Mouse (Mus musculus): ENCODE data around the gene Gbf1. TPM values are rescaled to one million over a fixed set of nuclear protein-coding genes. Genes with fewer than 3 reads are reported as not detected.
"Not testable (repeated sequence)": the region's sequence is repeated elsewhere in the genome, so short reads cannot be mapped to it uniquely, and the experiment has no call there.

Gene Gbf1
- polyA plus RNA-seq, 1 experiment, result 146 TPM

GRCm38 (mm10) chr19:46147511-46148371, 4.6 kb upstream of the Gbf1 start, which contains the start of gene Pitx3:
Pitx3 (minus strand) TSS chr19:46148326.
- WGBS, result 2% methylated on average over 47 of the region's 47 CpGs

GRCm38 (mm10) chr19:46148372-46148760, 3.9 kb upstream of the Gbf1 start:
- peaks cover 12% of the 10 kb centered on the region for H3K4me1 ChIP-seq (ENCODE audit: control insufficient read depth, insufficient read depth, insufficient read length, low read length)
- no peak overlapping the region for H3K27ac ChIP-seq (ENCODE audit: insufficient read depth, low read depth, low read length)
- no peaks in the 10 kb centered on the region for H3K36me3 ChIP-seq (ENCODE audit: control insufficient read depth, insufficient read depth, low read length)
- H3K4me3 ChIP-seq (ENCODE audit: low read depth, low read length), result peak overlapping the region; percentile 58
- peaks cover 48% of the 10 kb centered on the region for H3K27me3 ChIP-seq (ENCODE audit: control insufficient read depth, insufficient read depth, low read length)
- TF ChIP-seq POLR2A (IDR thresholded peaks at IDR 0.05; ENCODE audit: low read depth, low read length) (no peak), CTCF (IDR thresholded peaks at IDR 0.05; ENCODE audit: extremely low read depth, insufficient read length, insufficient replicate concordance, low read depth, low read length) (no peak)
- under 1% methylated on average over 26 of the region's 27 CpGs for WGBS

More at GRCm38 (mm10) chr19:46147511-46148371, 4.6 kb upstream of the Gbf1 start, which contains the start of gene Pitx3:
- Histone ChIP-seq H3K36me3 (ENCODE audit: control insufficient read depth, insufficient read depth, low read length) (no peaks in the 10 kb centered on the region), H3K27ac (ENCODE audit: insufficient read depth, low read depth, low read length) (no peak within 1 kb of the TSS), H3K4me3 (ENCODE audit: low read depth, low read length) (peak within 1 kb of the TSS; percentile 58), H3K4me1 (ENCODE audit: control insufficient read depth, insufficient read depth, insufficient read length, low read length) (peaks cover 12% of the 10 kb centered on the region), H3K27me3 (ENCODE audit: control insufficient read depth, insufficient read depth, low read length) (peaks cover 48% of the 10 kb centered on the region)
- TF ChIP-seq POLR2A (IDR thresholded peaks at IDR 0.05; ENCODE audit: low read depth, low read length), result no peak
- no peak for TF ChIP-seq CTCF (IDR thresholded peaks at IDR 0.05; ENCODE audit: extremely low read depth, insufficient read length, insufficient replicate concordance, low read depth, low read length)

- H3K27ac ChIP-seq (ENCODE audit: insufficient read depth, low read depth, low read length), result no peak overlapping the region
These were observed 3.2 kb upstream of the Gbf1 start for GRCm38 (mm10) chr19:46149091-46149490.

GRCm38 (mm10) chr19:46165950-46166349, 13.6 kb downstream of the Gbf1 start:
- H3K4me3 ChIP-seq (ENCODE audit: low read depth, low read length), result no peak overlapping the region
- H3K36me3 ChIP-seq (ENCODE audit: control insufficient read depth, insufficient read depth, low read length), result peaks cover 39% of the 10 kb centered on the region
- no peaks in the 10 kb centered on the region for H3K27me3 ChIP-seq (ENCODE audit: control insufficient read depth, insufficient read depth, low read length)
- no peaks in the 10 kb centered on the region for H3K4me1 ChIP-seq (ENCODE audit: control insufficient read depth, insufficient read depth, insufficient read length, low read length)
- H3K27ac ChIP-seq (ENCODE audit: insufficient read depth, low read depth, low read length), result no peak overlapping the region
- TF ChIP-seq POLR2A (IDR thresholded peaks at IDR 0.05; ENCODE audit: low read depth, low read length) (no peak), CTCF (IDR thresholded peaks at IDR 0.05; ENCODE audit: extremely low read depth, insufficient read length, insufficient replicate concordance, low read depth, low read length) (no peak)
- 92% methylated on average over 3 of the region's 3 CpGs for WGBS

More at GRCm38 (mm10) chr19:46149091-46149490, 3.2 kb upstream of the Gbf1 start:
- no peaks in the 10 kb centered on the region for H3K36me3 ChIP-seq (ENCODE audit: control insufficient read depth, insufficient read depth, low read length)
- 29% methylated on average over 12 of the region's 12 CpGs for WGBS
- TF ChIP-seq CTCF (IDR thresholded peaks at IDR 0.05; ENCODE audit: extremely low read depth, insufficient read length, insufficient replicate concordance, low read depth, low read length), result no peak
- no peak for TF ChIP-seq POLR2A (IDR thresholded peaks at IDR 0.05; ENCODE audit: low read depth, low read length)
- peaks cover 46% of the 10 kb centered on the region for H3K27me3 ChIP-seq (ENCODE audit: control insufficient read depth, insufficient read depth, low read length)
- H3K4me3 ChIP-seq (ENCODE audit: low read depth, low read length), result no peak overlapping the region
- peaks cover 15% of the 10 kb centered on the region for H3K4me1 ChIP-seq (ENCODE audit: control insufficient read depth, insufficient read depth, insufficient read length, low read length)

GRCm38 (mm10) chr19:46167169-46167568, 14.9 kb downstream of the Gbf1 start:
- not testable (repeated sequence) for H3K27ac ChIP-seq (ENCODE audit: insufficient read depth, low read depth, low read length); H3K4me1 ChIP-seq (ENCODE audit: control insufficient read depth, insufficient read depth, insufficient read length, low read length); H3K4me3 ChIP-seq (ENCODE audit: low read depth, low read length); H3K27me3 ChIP-seq (ENCODE audit: control insufficient read depth, insufficient read depth, low read length)
- peaks cover 46% of the 10 kb centered on the region for H3K36me3 ChIP-seq (ENCODE audit: control insufficient read depth, insufficient read depth, low read length)
- 100% methylated on average over 1 of the region's 2 CpGs for whole genome bisulfite sequencing

GRCm38 (mm10) chr19:46169396-46169795, 17.1 kb downstream of the Gbf1 start:
- no peaks in the 10 kb centered on the region for H3K4me1 ChIP-seq (ENCODE audit: control insufficient read depth, insufficient read depth, insufficient read length, low read length)
- no peak overlapping the region for H3K27ac ChIP-seq (ENCODE audit: insufficient read depth, low read depth, low read length)
- H3K4me3 ChIP-seq (ENCODE audit: low read depth, low read length), result no peak overlapping the region
- WGBS, result 89% methylated on average over 3 of the region's 3 CpGs
- TF ChIP-seq CTCF (IDR thresholded peaks at IDR 0.05; ENCODE audit: extremely low read depth, insufficient read length, insufficient replicate concordance, low read depth, low read length) (no peak), POLR2A (IDR thresholded peaks at IDR 0.05; ENCODE audit: low read depth, low read length) (no peak)
- H3K27me3 ChIP-seq (ENCODE audit: control insufficient read depth, insufficient read depth, low read length), result no peaks in the 10 kb centered on the region
- peaks cover 44% of the 10 kb centered on the region for H3K36me3 ChIP-seq (ENCODE audit: control insufficient read depth, insufficient read depth, low read length)

GRCm38 (mm10) chr19:46169913-46170312, 17.6 kb downstream of the Gbf1 start:
- no peak for TF ChIP-seq CTCF (IDR thresholded peaks at IDR 0.05; ENCODE audit: extremely low read depth, insufficient read length, insufficient replicate concordance, low read depth, low read length)
- no peak for TF ChIP-seq POLR2A (IDR thresholded peaks at IDR 0.05; ENCODE audit: low read depth, low read length)
- no peaks in the 10 kb centered on the region for H3K4me1 ChIP-seq (ENCODE audit: control insufficient read depth, insufficient read depth, insufficient read length, low read length)
- no peak overlapping the region for H3K27ac ChIP-seq (ENCODE audit: insufficient read depth, low read depth, low read length)
- H3K4me3 ChIP-seq (ENCODE audit: low read depth, low read length), result no peak overlapping the region
- H3K36me3 ChIP-seq (ENCODE audit: control insufficient read depth, insufficient read depth, low read length), result peaks cover 43% of the 10 kb centered on the region
- 67% methylated on average over 1 of the region's 1 CpGs for WGBS
- H3K27me3 ChIP-seq (ENCODE audit: control insufficient read depth, insufficient read depth, low read length), result no peaks in the 10 kb centered on the region
